Mouse (Mus musculus) ES-E14 (cell line): ENCODE measurements around the gene Samd13.

Source experiments
- HCFC1 ChIP-seq: IDR thresholded peaks from 2 replicates; pipeline ENCODE4 v1.6.1; 2012; ENCODE audit warnings: low read length, inconsistent platforms, borderline replicate concordance; ENCODE audit not compliant: insufficient read depth
- ZNF384 ChIP-seq: IDR thresholded peaks from 2 replicates; pipeline ENCODE4 v1.6.1; 2012; ENCODE audit warnings: low read depth, low read length, inconsistent platforms

DNA sequence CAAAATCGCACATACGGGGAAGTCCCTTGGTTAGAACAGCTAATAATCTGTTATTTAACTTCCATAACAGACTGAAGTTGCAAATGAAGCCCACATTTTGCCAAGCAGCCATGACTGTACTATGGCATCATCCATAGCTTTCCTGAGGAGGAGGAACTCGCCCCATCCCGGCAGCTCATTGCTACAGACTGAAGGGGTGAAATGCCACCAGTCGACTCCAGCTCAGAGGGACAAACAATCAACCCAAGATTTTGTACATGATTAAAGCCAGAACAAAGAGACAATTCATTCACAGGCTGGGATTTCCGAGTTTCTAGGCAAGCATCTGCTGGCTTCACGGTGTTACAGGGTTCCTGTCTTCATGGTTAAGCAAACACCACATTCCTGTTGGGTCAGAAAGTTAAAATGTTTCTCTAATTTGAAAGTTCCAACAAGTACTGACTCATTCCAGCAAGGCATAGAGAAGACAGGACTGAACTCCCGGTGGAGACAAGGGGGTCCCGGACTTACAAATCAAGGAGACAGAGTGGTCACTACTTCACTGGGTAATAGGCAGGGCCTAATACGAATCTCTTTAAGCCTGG, 36.0 kb downstream of the Samd13 start:
- TF ChIP-seq HCFC1 (no peak), ZNF384 (no peak)
